Mouse (Mus musculus): ENCODE results near the gene 4921517D22Rik. TPM values are rescaled to one million over a fixed set of nuclear protein-coding genes. Genes with fewer than 3 reads are reported as not detected.

The 4921517D22Rik gene
- polyA plus RNA-seq (2014; fragmentation: Illumina TruSeq; extraction: RNeasy Lipid Tissue Mini Kit (QIAGEN cat#74804); ENCODE audit: low read depth, low replicate concordance), result not detected

GRCm38 (mm10) chr13:59694008-59694407, at the start of gene 4921517D22Rik:
TSS of gene 4921517D22Rik (minus strand) at chr13:59694108.

GRCm38 (mm10) chr13:59731652-59732051, 37.7 kb upstream of the 4921517D22Rik start, which contains the start of gene Spata31d1d:
TSS of gene Spata31d1d (minus strand) at chr13:59731752.

GRCm38 (mm10) chr13:59711984-59712383, 18.1 kb upstream of the 4921517D22Rik start, which contains the start of gene Spata31d1b:
TSS of gene Spata31d1b (plus strand) at chr13:59712284.

GRCm38 (mm10) chr13:59710230-59710629, 16.3 kb upstream of the 4921517D22Rik start, which contains the start of gene Spata31d1a:
TSS of gene Spata31d1a (minus strand) at chr13:59710330.

DNA sequence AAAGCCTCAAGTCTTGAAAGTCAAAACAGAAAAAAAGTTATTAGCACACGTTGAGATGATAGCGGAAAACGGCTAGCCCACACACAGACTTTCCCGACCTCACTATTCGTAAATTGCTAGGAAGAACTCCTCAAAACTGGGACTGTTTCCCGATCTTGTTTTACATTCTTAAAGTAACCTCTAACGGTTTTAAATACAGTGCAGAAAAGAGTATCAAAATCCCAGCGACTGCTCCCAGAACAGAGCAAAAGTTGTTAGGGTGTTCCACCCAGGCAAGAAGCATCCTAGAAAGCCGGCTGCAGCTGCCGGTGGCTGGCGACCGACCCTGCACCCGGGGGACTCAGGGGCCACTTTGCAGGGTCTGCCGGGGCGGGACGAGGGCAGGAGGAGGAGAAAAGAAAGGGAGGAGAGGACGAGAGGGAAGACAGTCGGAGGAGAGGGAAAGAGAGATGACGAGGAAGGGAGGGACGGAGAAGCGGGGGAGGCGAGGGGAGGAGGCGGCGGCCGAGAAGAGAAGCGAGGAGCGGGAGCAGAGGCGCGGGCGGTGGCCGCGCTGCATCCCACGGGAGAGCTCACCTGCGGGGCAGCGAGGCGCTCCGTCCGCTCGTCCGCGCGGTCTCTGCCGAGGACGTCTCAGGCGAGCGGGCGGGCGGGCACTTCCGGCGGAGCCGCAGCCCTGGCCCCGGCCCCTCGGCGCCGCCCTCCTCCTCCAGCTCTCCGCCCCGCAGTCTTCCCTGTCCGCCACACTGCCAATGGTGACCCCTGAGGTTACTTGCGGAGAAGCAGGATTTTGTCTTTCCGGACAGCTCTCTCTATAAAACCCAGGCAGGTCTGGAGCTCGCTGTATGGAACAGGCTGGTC, 18.5 kb downstream of the 4921517D22Rik start, which contains the start of gene Golm1:
TSS of gene Golm1 (minus strand) at position 661 of the 861 bp plus-strand sequence.

Other genes starting within 250 kb of the 4921517D22Rik start
- gene Agtpbp1, start 108.9 kb downstream of the 4921517D22Rik start, polyA plus RNA-seq (2014; fragmentation: Illumina TruSeq; extraction: RNeasy Lipid Tissue Mini Kit (QIAGEN cat#74804); ENCODE audit: low read depth, low replicate concordance), result 111 TPM
- 51.5 TPM for gene Naa35, start 108.8 kb downstream of the 4921517D22Rik start, polyA plus RNA-seq (2014; fragmentation: Illumina TruSeq; extraction: RNeasy Lipid Tissue Mini Kit (QIAGEN cat#74804); ENCODE audit: low read depth, low replicate concordance)
- gene Golm1, start 18.3 kb downstream of the 4921517D22Rik start, polyA plus RNA-seq (2014; fragmentation: Illumina TruSeq; extraction: RNeasy Lipid Tissue Mini Kit (QIAGEN cat#74804); ENCODE audit: low read depth, low replicate concordance), result 13.5 TPM
- not detected for gene Spata31d1a, start 16.2 kb upstream of the 4921517D22Rik start, polyA plus RNA-seq (2014; fragmentation: Illumina TruSeq; extraction: RNeasy Lipid Tissue Mini Kit (QIAGEN cat#74804); ENCODE audit: low read depth, low replicate concordance)
- gene Spata31d1b, start 18.2 kb upstream of the 4921517D22Rik start, polyA plus RNA-seq (2014; fragmentation: Illumina TruSeq; extraction: RNeasy Lipid Tissue Mini Kit (QIAGEN cat#74804); ENCODE audit: low read depth, low replicate concordance), result not detected
- gene Spata31d1d, start 37.6 kb upstream of the 4921517D22Rik start, polyA plus RNA-seq (2014; fragmentation: Illumina TruSeq; extraction: RNeasy Lipid Tissue Mini Kit (QIAGEN cat#74804); ENCODE audit: low read depth, low replicate concordance), result not detected
- not detected for gene 1700014D04Rik, start 52.6 kb upstream of the 4921517D22Rik start, polyA plus RNA-seq (2014; fragmentation: Illumina TruSeq; extraction: RNeasy Lipid Tissue Mini Kit (QIAGEN cat#74804); ENCODE audit: low read depth, low replicate concordance)
- 322 TPM for gene Isca1, start 75.7 kb upstream of the 4921517D22Rik start, polyA plus RNA-seq (2014; fragmentation: Illumina TruSeq; extraction: RNeasy Lipid Tissue Mini Kit (QIAGEN cat#74804); ENCODE audit: low read depth, low replicate concordance)
- not detected for gene Gm49354, start 88.1 kb upstream of the 4921517D22Rik start, polyA plus RNA-seq (2014; fragmentation: Illumina TruSeq; extraction: RNeasy Lipid Tissue Mini Kit (QIAGEN cat#74804); ENCODE audit: low read depth, low replicate concordance)
- gene Tut7, start 129.0 kb upstream of the 4921517D22Rik start, polyA plus RNA-seq (2014; fragmentation: Illumina TruSeq; extraction: RNeasy Lipid Tissue Mini Kit (QIAGEN cat#74804); ENCODE audit: low read depth, low replicate concordance), result 34.1 TPM